Mouse (Mus musculus) ES-E14 (cell line): Measurements from ENCODE around the gene Bcas3. TPM values are rescaled to one million over a fixed set of nuclear protein-coding genes. Genes with fewer than 3 reads are reported as not detected.

Experiments used
- DNase-seq: peaks from one replicate; pipeline ENCODE4 v3.0.0-alpha.2; 2013; ENCODE audit warnings: low read depth, low spot score
- H3K27ac ChIP-seq: 2 replicates; pipeline ENCODE4 v1.5.1; 2012; ENCODE audit warnings: low read depth, mild to moderate bottlenecking, low read length, moderate library complexity, mixed read lengths; ENCODE audit not compliant: poor library complexity, insufficient read depth, severe bottlenecking
- H3K36me3 ChIP-seq: 2 replicates; pipeline ENCODE4 v1.6.1; 2012; ENCODE audit warnings: mild to moderate bottlenecking, low read length, moderate library complexity, mixed read lengths; ENCODE audit not compliant: control insufficient read depth, poor library complexity, insufficient read depth, severe bottlenecking
- H3K4me1 ChIP-seq, 2 experiments: fragments of 150-350 bp in 1 of 2; sonication (generic) in 1 of 2; 2 replicates each; pipeline ENCODE4 v1.6.1; 2012; ENCODE audit warnings: low read length in 2 of 2, mild to moderate bottlenecking in 1 of 2, mixed read lengths in 1 of 2; ENCODE audit not compliant: control insufficient read depth in 2 of 2, insufficient read depth in 2 of 2, poor library complexity in 1 of 2
- H3K4me3 ChIP-seq, 2 experiments: fragments of 150-350 bp in 1 of 2; sonication (generic) in 1 of 2; 2 replicates each; pipeline ENCODE4 v1.5.1; 2012; ENCODE audit warnings: low read length in 2 of 2, low read depth in 1 of 2, mild to moderate bottlenecking in 1 of 2, mixed read lengths in 1 of 2; ENCODE audit not compliant: insufficient read depth in 1 of 2, poor library complexity in 1 of 2, severe bottlenecking in 1 of 2
- H3K9ac ChIP-seq: 2 replicates; pipeline ENCODE4 v1.6.1; 2012; ENCODE audit warnings: low read depth, mild to moderate bottlenecking, low read length, mixed read lengths; ENCODE audit not compliant: poor library complexity, insufficient read depth, severe bottlenecking
- H3K9me3 ChIP-seq: fragments of 150-350 bp; sonication (generic); 2 replicates; pipeline ENCODE4 v1.6.1; 2012; ENCODE audit warnings: low read depth, mild to moderate bottlenecking, low read length; ENCODE audit not compliant: control insufficient read depth, insufficient read depth
- CHD2 ChIP-seq: IDR thresholded peaks from 2 replicates; pipeline ENCODE4 v1.6.1; 2014; ENCODE audit warnings: mild to moderate bottlenecking, low read depth, low read length, inconsistent platforms
- HCFC1 ChIP-seq: IDR thresholded peaks from 2 replicates; pipeline ENCODE4 v1.6.1; 2012; ENCODE audit warnings: low read length, inconsistent platforms, borderline replicate concordance; ENCODE audit not compliant: insufficient read depth
- MAFK ChIP-seq: IDR thresholded peaks from 2 replicates; pipeline ENCODE4 v1.6.1; 2014; ENCODE audit warnings: mild to moderate bottlenecking, low read depth, low read length, inconsistent platforms; ENCODE audit not compliant: insufficient read depth
- ZC3H11A ChIP-seq: IDR thresholded peaks from 2 replicates; pipeline ENCODE4 v1.6.1; 2012; ENCODE audit warnings: low read depth, mild to moderate bottlenecking, inconsistent platforms, low read length, borderline replicate concordance
- ZNF384 ChIP-seq: IDR thresholded peaks from 2 replicates; pipeline ENCODE4 v1.6.1; 2012; ENCODE audit warnings: low read depth, low read length, inconsistent platforms
- in situ Hi-C, 2 experiments: fragments of 600-800 bp; cut with MboI; formaldehyde crosslinking; loops; one replicate each; pipeline ENCODE4 v1.15.1; 2025; ENCODE audit warnings: low sequenced_read_pairs in 2 of 2, inconsistent platforms in 1 of 2; ENCODE audit not compliant: unreplicated experiment in 2 of 2
- total RNA-seq: library from RNA; depleted of rRNA; stranded (reverse); fragments of 300-350 nt; gene quantifications from 2 replicates; pipeline ENCODE4 v1.2.3, GENCODE M21; 2012

Gene Bcas3
- total RNA-seq, 1 experiment, result 23.6 TPM

- in situ Hi-C loops, result no loop called here
- Histone ChIP-seq H3K4me1 (no peaks in the 10 kb centered on the region), H3K9ac (no peak overlapping the region), H3K27ac (peak overlapping the region; percentile 28; the same call in 1 of the 2 replicates), H3K4me3 (no peak overlapping the region), H3K36me3 (no peaks in the 10 kb centered on the region), H3K9me3 (no peaks in the 10 kb centered on the region)
- no peak for TF ChIP-seq HCFC1
- TF ChIP-seq CHD2, result no peak
- no peak for TF ChIP-seq ZC3H11A
- TF ChIP-seq MAFK, result no peak
- TF ChIP-seq ZNF384, result no peak
- DNase-seq, result no peak
These were observed 100.8 kb downstream of the Bcas3 start for GRCm38 (mm10) chr11:85453598-85454304.

- Histone ChIP-seq H3K36me3 (no peaks in the 10 kb centered on the region), H3K9ac (no peak overlapping the region), H3K27ac (peak overlapping the region; percentile 28; the same call in 1 of the 2 replicates), H3K4me1 (no peaks in the 10 kb centered on the region), H3K9me3 (no peaks in the 10 kb centered on the region), H3K4me3 (no peak overlapping the region)
- TF ChIP-seq ZC3H11A (no peak), ZNF384 (no peak), MAFK (no peak), CHD2 (no peak), HCFC1 (no peak)
- in situ Hi-C loops, result no loop called here
- no peak for DNase-seq
These were observed 101.3 kb downstream of the Bcas3 start for GRCm38 (mm10) chr11:85454305-85454682.

DNA sequence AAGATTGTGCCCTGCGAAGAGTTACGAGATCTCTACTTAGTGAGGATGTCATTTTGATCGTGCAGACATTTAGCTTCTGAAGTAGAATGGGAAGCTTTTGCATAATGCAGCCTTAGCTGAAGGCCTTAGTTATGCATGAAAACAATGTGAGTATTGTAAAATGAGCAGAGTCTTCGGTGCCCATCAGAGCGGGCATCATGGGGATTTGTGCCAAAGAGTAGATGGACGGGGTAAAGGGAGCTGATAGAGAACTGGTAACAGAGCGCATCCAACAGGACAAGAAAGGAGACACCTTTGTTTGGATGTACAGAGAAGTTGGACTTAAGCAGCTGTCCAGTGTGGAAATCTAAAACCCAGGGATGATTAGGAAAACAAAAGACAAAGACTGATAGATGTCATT is 108.6 kb downstream of the Bcas3 start:
- in situ Hi-C loops, result no loop called here
- TF ChIP-seq ZC3H11A, result no peak
- TF ChIP-seq CHD2, result no peak
- TF ChIP-seq MAFK, result no peak
- TF ChIP-seq HCFC1, result no peak
- no peak for TF ChIP-seq ZNF384

GRCm38 (mm10) chr11:85469526-85469925 is 116.6 kb downstream of the Bcas3 start:
- TF ChIP-seq ZNF384, result no peak
- no peak for TF ChIP-seq MAFK
- no peak for TF ChIP-seq CHD2
- TF ChIP-seq HCFC1, result no peak
- TF ChIP-seq ZC3H11A, result no peak
- Histone ChIP-seq H3K9me3 (no peaks in the 10 kb centered on the region), H3K9ac (no peak overlapping the region), H3K4me1 (no peaks in the 10 kb centered on the region), H3K27ac (no peak overlapping the region), H3K4me3 (no peak overlapping the region), H3K36me3 (no peaks in the 10 kb centered on the region)
- in situ Hi-C loops, result no loop called here
- no peak for DNase-seq

More for the DNA sequence above, 108.6 kb downstream of the Bcas3 start:
- Histone ChIP-seq H3K9ac (no peak overlapping the region), H3K4me1 (no peaks in the 10 kb centered on the region), H3K9me3 (no peaks in the 10 kb centered on the region), H3K27ac (no peak overlapping the region), H3K4me3 (no peak overlapping the region), H3K36me3 (no peaks in the 10 kb centered on the region)
- peak; percentile 9 for DNase-seq

- Histone ChIP-seq H3K36me3 (no peaks in the 10 kb centered on the region), H3K9ac (no peak overlapping the region), H3K4me3 (no peak overlapping the region), H3K27ac (no peak overlapping the region), H3K4me1 (no peaks in the 10 kb centered on the region), H3K9me3 (no peaks in the 10 kb centered on the region)
- in situ Hi-C loops, result no loop called here
- TF ChIP-seq MAFK (no peak), ZC3H11A (no peak), CHD2 (no peak), HCFC1 (no peak), ZNF384 (no peak)
- DNase-seq, result no peak
These were observed 117.5 kb downstream of the Bcas3 start for GRCm38 (mm10) chr11:85470508-85470907.
